Mouse (Mus musculus) limb, embryonic 11.5 days (tissue): ENCODE results near the gene Tspan17. TPM values are rescaled to one million over a fixed set of nuclear protein-coding genes. Genes with fewer than 3 reads are reported as not detected.

Source experiments
- ATAC-seq: fragments of 200-750 bp; cut with Nextera tagmentation; 2 replicates; pipeline ENCODE4 v1.8.0; 2017; ENCODE audit warnings: low read depth; ENCODE audit not compliant: insufficient number of reproducible peaks, low FRiP score, low TSS enrichment
- DNase-seq: peaks from one replicate; pipeline ENCODE4 v3.0.0-alpha.2; 2015; ENCODE audit warnings: low spot score
- H3K27ac ChIP-seq: fragments of 300-500 bp; sonication (generic); replicated peaks from 2 replicates; pipeline ENCODE4 v1.5.1; 2014; ENCODE audit warnings: low read depth, mild to moderate bottlenecking, low read length
- H3K27me3 ChIP-seq: fragments of 300-500 bp; sonication (generic); 2 replicates; pipeline ENCODE4 v1.6.1; 2014; ENCODE audit warnings: mild to moderate bottlenecking, low read length, mixed read lengths; ENCODE audit not compliant: control insufficient read depth, insufficient read depth
- H3K36me3 ChIP-seq: fragments of 300-500 bp; sonication (generic); 2 replicates; pipeline ENCODE4 v1.6.1; 2014; ENCODE audit warnings: mild to moderate bottlenecking, low read length, moderate library complexity, mixed read lengths; ENCODE audit not compliant: control insufficient read depth, insufficient read depth
- H3K4me1 ChIP-seq: fragments of 300-500 bp; sonication (generic); 2 replicates; pipeline ENCODE4 v1.6.1; 2014; ENCODE audit warnings: low read length, mixed read lengths; ENCODE audit not compliant: control insufficient read depth, insufficient read depth
- H3K4me2 ChIP-seq: fragments of 300-500 bp; sonication (generic); 2 replicates; pipeline ENCODE4 v1.6.1; 2014; ENCODE audit warnings: low read depth, mild to moderate bottlenecking, moderate library complexity; ENCODE audit not compliant: severe bottlenecking
- H3K4me3 ChIP-seq: fragments of 300-500 bp; sonication (generic); 2 replicates; pipeline ENCODE4 v1.5.1; 2014; ENCODE audit warnings: low read depth, low read length
- H3K9ac ChIP-seq: fragments of 300-500 bp; sonication (generic); 2 replicates; pipeline ENCODE4 v1.6.1; 2014; ENCODE audit warnings: mild to moderate bottlenecking, low read length
- H3K9me3 ChIP-seq: fragments of 300-500 bp; sonication (generic); 2 replicates; pipeline ENCODE4 v1.6.1; 2016; ENCODE audit warnings: low read length; ENCODE audit not compliant: control insufficient read depth
- WGBS: fragments of 180-500 bp; shearing (Covaris S2); extraction: QIAGEN DNeasy Blood & Tissue Kit; methylation state at CpG from one replicate; pipeline ENCODE4 v1.1.7; 2014; 5-methylcytosine and 5-hydroxymethylcytosine counted together
- polyA plus RNA-seq: library from polyadenylated mRNA; unstranded; fragments of >200 nt; fragmentation: Nextera tagmentation; extraction: Ambion mirVana; gene quantifications from 2 replicates; pipeline ENCODE4 v1.2.1, GENCODE M21; 2014

Gene Tspan17
- polyA plus RNA-seq, 1 experiment from 2014 or later: 1.8 TPM

GRCm38 (mm10) chr13:54828508-54828907, 39.3 kb downstream of the Tspan17 start:
- no peak overlapping the region for H3K4me2 ChIP-seq
- H3K9me3 ChIP-seq: no peaks in the 10 kb centered on the region
- H3K4me1 ChIP-seq: 0 out of 2 replicates have a peak, but pooled peaks cover 4% of the 10 kb centered on the region
- no peaks in the 10 kb centered on the region for H3K36me3 ChIP-seq
- H3K4me3 ChIP-seq: no peak overlapping the region
- no peak overlapping the region for H3K27ac ChIP-seq
- H3K27me3 ChIP-seq: no peaks in the 10 kb centered on the region
- 65% methylated on average over 6 of the region's 6 CpGs for WGBS
- H3K9ac ChIP-seq: no peak overlapping the region
- no peak for DNase-seq
- ATAC-seq: no peak

GRCm38 (mm10) chr13:54829450-54829849, 40.3 kb downstream of the Tspan17 start:
- Histone ChIP-seq H3K36me3 (no peaks in the 10 kb centered on the region), H3K4me2 (peak overlapping the region; percentile 12; the same call in 1 of the 2 replicates), H3K27me3 (no peaks in the 10 kb centered on the region), H3K9me3 (no peaks in the 10 kb centered on the region), H3K27ac (no peak overlapping the region), H3K4me3 (no peak overlapping the region), H3K9ac (no peak overlapping the region), H3K4me1 (0 out of 2 replicates have a peak, but pooled peaks cover 4% of the 10 kb centered on the region)
- DNase-seq (no peak), ATAC-seq (no peak)
- 9% methylated on average over 13 of the region's 13 CpGs for WGBS

- Histone ChIP-seq H3K4me1 (peaks cover 13% of the 10 kb centered on the region), H3K9ac (no peak overlapping the region), H3K9me3 (no peaks in the 10 kb centered on the region), H3K27ac (no peak overlapping the region), H3K27me3 (no peaks in the 10 kb centered on the region), H3K4me2 (no peak overlapping the region), H3K4me3 (no peak overlapping the region), H3K36me3 (no peaks in the 10 kb centered on the region)
- no peak for DNase-seq
- no peak for ATAC-seq
- WGBS: 71% methylated on average over 14 of the region's 14 CpGs
Measured at GRCm38 (mm10) chr13:54836351-54837030, 47.3 kb downstream of the Tspan17 start.

GRCm38 (mm10) chr13:54837061-54837460, 47.9 kb downstream of the Tspan17 start:
- Histone ChIP-seq H3K36me3 (no peaks in the 10 kb centered on the region), H3K9ac (no peak overlapping the region), H3K27me3 (no peaks in the 10 kb centered on the region), H3K27ac (no peak overlapping the region), H3K4me2 (peak overlapping the region; percentile 8; the same call in 1 of the 2 replicates), H3K4me3 (no peak overlapping the region), H3K4me1 (peaks cover 13% of the 10 kb centered on the region), H3K9me3 (no peaks in the 10 kb centered on the region)
- WGBS: 58% methylated on average over 5 of the region's 5 CpGs
- ATAC-seq: no peak
- no peak for DNase-seq

- WGBS: 2% methylated on average over 9 of the region's 9 CpGs
- Histone ChIP-seq H3K9me3 (no peaks in the 10 kb centered on the region), H3K27me3 (no peaks in the 10 kb centered on the region), H3K36me3 (no peaks in the 10 kb centered on the region), H3K4me1 (peaks cover 13% of the 10 kb centered on the region), H3K4me3 (no peak overlapping the region), H3K27ac (no peak overlapping the region), H3K9ac (no peak overlapping the region), H3K4me2 (peak overlapping the region; percentile 8)
- ATAC-seq (peak; percentile 68; the same call in 1 of the 2 replicates), DNase-seq (peak; percentile 76)
Measured at GRCm38 (mm10) chr13:54837471-54837889, 48.3 kb downstream of the Tspan17 start.

- no peak overlapping the region for H3K27ac ChIP-seq
- H3K4me2 ChIP-seq: no peak overlapping the region
- no peak for ATAC-seq
- WGBS: 30% methylated on average over 15 of the region's 15 CpGs
- no peaks in the 10 kb centered on the region for H3K27me3 ChIP-seq
- peaks cover 13% of the 10 kb centered on the region for H3K4me1 ChIP-seq
- no peak overlapping the region for H3K9ac ChIP-seq
- no peaks in the 10 kb centered on the region for H3K9me3 ChIP-seq
- H3K36me3 ChIP-seq: no peaks in the 10 kb centered on the region
- H3K4me3 ChIP-seq: no peak overlapping the region
- DNase-seq: peak; percentile 33
Measured at GRCm38 (mm10) chr13:54838540-54838939, 49.4 kb downstream of the Tspan17 start.

GRCm38 (mm10) chr13:54839211-54839610, 50.0 kb downstream of the Tspan17 start:
- H3K36me3 ChIP-seq: no peaks in the 10 kb centered on the region
- 50% methylated on average over 6 of the region's 6 CpGs for WGBS
- H3K4me1 ChIP-seq: peaks cover 13% of the 10 kb centered on the region
- no peak overlapping the region for H3K9ac ChIP-seq
- H3K27ac ChIP-seq: no peak overlapping the region
- H3K9me3 ChIP-seq: no peaks in the 10 kb centered on the region
- no peak overlapping the region for H3K4me2 ChIP-seq
- no peak overlapping the region for H3K4me3 ChIP-seq
- peak; percentile 48 for DNase-seq
- H3K27me3 ChIP-seq: no peaks in the 10 kb centered on the region
- ATAC-seq: no peak

- WGBS: 59% methylated on average over 8 of the region's 8 CpGs
- H3K9ac ChIP-seq: no peak overlapping the region
- H3K9me3 ChIP-seq: no peaks in the 10 kb centered on the region
Measured at GRCm38 (mm10) chr13:54844579-54844978, 55.4 kb downstream of the Tspan17 start.

More at GRCm38 (mm10) chr13:54844579-54844978, 55.4 kb downstream of the Tspan17 start:
- H3K4me2 ChIP-seq: no peak overlapping the region
- no peaks in the 10 kb centered on the region for H3K27me3 ChIP-seq
- no peak overlapping the region for H3K4me3 ChIP-seq
- H3K27ac ChIP-seq: no peak overlapping the region
- no peak for ATAC-seq
- DNase-seq: no peak
- H3K4me1 ChIP-seq: peaks cover 6% of the 10 kb centered on the region; the same call in 1 of the 2 replicates
- no peaks in the 10 kb centered on the region for H3K36me3 ChIP-seq
